ENCODE assay signal across 19 mouse cellular contexts in genomic region chr3:14783198-14783597, GRCm38 (mm10). TPM values are rescaled to one million over a fixed set of nuclear protein-coding genes. Genes with fewer than 3 reads are reported as not detected.
"Had no signal": no experiment of that assay in that cellular context is flagged by ENCODE, and none has a peak within 500 bp of the region (broad histone marks: within the 10 kb centered on the region; RNA-seq: fewer than 3 reads in every experiment).

No protein-coding gene starts in this region.

RNA-seq across cellular contexts. Expression of gene Car1, which starts 25.0 kb away (rescaled TPM):
- total RNA-seq: left cerebral cortex, adult 18-20 months; left cerebral cortex, adult 2 months; left cerebral cortex, postnatal 10 days; left cerebral cortex, postnatal 14 days; left cerebral cortex, postnatal 25 days; left cerebral cortex, postnatal 4 days; midbrain, postnatal 0 days; monocyte, adult 5-6 weeks had no signal
- polyA plus RNA-seq: limb, embryonic 10.5 days; limb, embryonic 12.5 days; lung, embryonic 14.5 days; macrophage; midbrain, embryonic 10.5 days; midbrain, embryonic 11.5 days; midbrain, embryonic 12.5 days; midbrain, embryonic 13.5 days; midbrain, embryonic 14.5 days; midbrain, embryonic 16.5 days; neural tube, embryonic 12.5 days had no signal
